Mouse (Mus musculus) liver, adult 2 months (tissue): Measurements from ENCODE around the gene Bard1.

Source experiments
- CTCF ChIP-seq: fragments of 200-500 bp; IDR thresholded peaks from 2 replicates; pipeline ENCODE4 v1.5.1; 2011; ENCODE audit warnings: low read depth, low read length, control low read depth
- POLR2A ChIP-seq: fragments of 200-500 bp; IDR thresholded peaks from 2 replicates; pipeline ENCODE4 v1.6.1; 2011; ENCODE audit warnings: low read length, control low read depth; ENCODE audit not compliant: insufficient read depth; ENCODE audit errors: extremely low read depth

DNA sequence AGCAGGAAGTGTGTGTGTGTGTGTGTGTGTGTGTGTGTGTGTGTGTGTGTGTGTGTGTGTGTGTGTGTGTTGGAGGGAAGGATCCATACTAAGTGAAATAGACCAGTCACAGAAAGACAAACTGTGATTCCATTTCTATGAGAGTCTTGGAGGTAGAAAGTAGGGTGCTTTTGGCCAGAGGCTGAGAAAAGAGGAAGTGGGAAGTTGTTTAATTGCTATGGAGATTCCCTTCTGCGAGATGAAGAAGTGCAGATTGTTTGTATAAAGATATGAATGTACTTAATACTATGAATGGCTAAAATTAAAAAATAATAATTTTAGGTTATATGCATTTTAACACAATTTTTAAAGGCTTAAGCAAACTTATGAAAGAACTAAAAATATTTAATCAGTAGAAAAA is 99.2 kb downstream of the Bard1 start:
- TF ChIP-seq POLR2A (no peak), CTCF (no peak)
